Mouse (Mus musculus) embryonic fibroblast, embryonic 13.5 days (primary cell): ENCODE results near the gene Rapgef1.

Experiments
- CTCF ChIP-seq: IDR thresholded peaks from 2 replicates; pipeline ENCODE4 v1.5.1; 2011; ENCODE audit warnings: mild to moderate bottlenecking, control low read depth, low read length, moderate library complexity, borderline replicate concordance; ENCODE audit not compliant: insufficient read depth
- POLR2A ChIP-seq: IDR thresholded peaks from 2 replicates; pipeline ENCODE4 v1.6.1; 2011; ENCODE audit warnings: low read depth, mild to moderate bottlenecking, control low read depth, low read length, moderate library complexity

DNA sequence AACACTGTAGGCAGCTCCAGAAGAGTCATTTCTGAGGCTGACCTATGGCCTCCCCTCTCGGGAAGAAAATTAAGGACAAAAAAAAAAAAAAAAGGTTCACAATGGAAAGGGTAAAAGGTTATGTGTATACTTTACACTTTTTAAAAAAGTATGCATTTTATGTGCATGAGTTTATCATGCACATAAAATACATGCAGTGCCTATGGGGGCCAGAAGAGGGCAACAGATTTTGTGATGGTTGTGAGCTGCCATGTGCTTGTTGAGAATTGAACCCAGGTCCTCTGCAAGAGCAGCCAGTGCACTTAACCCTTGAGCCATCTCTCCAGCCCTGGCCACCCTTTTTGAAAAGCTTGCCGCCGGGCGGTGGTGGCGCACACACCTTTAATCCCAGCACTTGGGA, 128.3 kb downstream of the Rapgef1 start:
- TF ChIP-seq POLR2A: no peak
- TF ChIP-seq CTCF: no peak
